Mouse (Mus musculus): ENCODE results near the gene Tmem97. TPM values are rescaled to one million over a fixed set of nuclear protein-coding genes. Genes with fewer than 3 reads are reported as not detected.

Tmem97 gene
- total and polyA plus RNA-seq, 3 experiments = 30.4 to 67.8 (median 65.1) TPM

GRCm38 (mm10) chr11:78499004-78499403 is 51.6 kb downstream of the Tmem97 start, which contains the start of gene Vtn:
Gene Vtn (plus strand): TSS chr11:78499091.
- Histone ChIP-seq H3K36me3 (replicated peaks) (peaks cover 7% of the 10 kb centered on the region), H3K4me3 (ENCODE audit: low read depth, low read length) (peak within 1 kb of the TSS; percentile 64; the same call in 1 of the 2 replicates), H3K4me1 (ENCODE audit: insufficient read depth, low read depth, low read length) (peaks cover 21% of the 10 kb centered on the region), H3K9me3 (replicated peaks) (no peaks in the 10 kb centered on the region), H3K27me3 (ENCODE audit: insufficient read depth, low read length) (peaks cover 50% of the 10 kb centered on the region)
- TF ChIP-seq POLR2AphosphoS5 (IDR thresholded peaks at IDR 0.05; ENCODE audit: insufficient replicate concordance, low read depth, low read length) = no peak
- TF ChIP-seq CTCF (IDR thresholded peaks at IDR 0.05; ENCODE audit: low read depth, low read length) = no peak
- TF ChIP-seq GATA1 (IDR thresholded peaks at IDR 0.05; ENCODE audit: borderline replicate concordance, low read length) = no peak
- TF ChIP-seq GATA2 (IDR thresholded peaks at IDR 0.05; ENCODE audit: borderline replicate concordance, low read depth, low read length) = no peak
- TF ChIP-seq TAL1 (conservative IDR thresholded peaks at IDR 0.05; ENCODE audit: low read depth, low read length) = no peak
- no peak for DNase-seq (ENCODE audit: low spot score)
- no peak for ATAC-seq (ENCODE audit: extremely low read depth, insufficient number of reproducible peaks, low FRiP score, poor library complexity, severe bottlenecking)

- Histone ChIP-seq H3K27me3 (ENCODE audit: insufficient read depth, low read length) (peaks cover 51% of the 10 kb centered on the region), H3K4me3 (ENCODE audit: low read depth, low read length) (peak within 1 kb of the TSS; percentile 64; the same call in 1 of the 2 replicates), H3K4me1 (ENCODE audit: insufficient read depth, low read depth, low read length) (peaks cover 21% of the 10 kb centered on the region), H3K9me3 (replicated peaks) (no peaks in the 10 kb centered on the region), H3K36me3 (replicated peaks) (no peaks in the 10 kb centered on the region)
- DNase-seq (ENCODE audit: low spot score) = peak; percentile 89
- ATAC-seq (ENCODE audit: extremely low read depth, insufficient number of reproducible peaks, low FRiP score, poor library complexity, severe bottlenecking) = peak; percentile 81
- TF ChIP-seq POLR2AphosphoS5 (IDR thresholded peaks at IDR 0.05; ENCODE audit: insufficient replicate concordance, low read depth, low read length) (no peak), TAL1 (conservative IDR thresholded peaks at IDR 0.05; ENCODE audit: low read depth, low read length) (no peak), GATA1 (IDR thresholded peaks at IDR 0.05; ENCODE audit: borderline replicate concordance, low read length) (no peak), CTCF (IDR thresholded peaks at IDR 0.05; ENCODE audit: low read depth, low read length) (no peak), GATA2 (IDR thresholded peaks at IDR 0.05; ENCODE audit: borderline replicate concordance, low read depth, low read length) (no peak)
Observed at GRCm38 (mm10) chr11:78497544-78498522, 52.7 kb downstream of the Tmem97 start, which contains the start of gene Sarm1. Gene Sarm1 (minus strand): TSS chr11:78497754.

- no peaks in the 10 kb centered on the region for H3K9me3 ChIP-seq (replicated peaks)
- H3K36me3 ChIP-seq (replicated peaks) = no peaks in the 10 kb centered on the region
- H3K4me1 ChIP-seq (ENCODE audit: insufficient read depth, low read depth, low read length) = peaks cover 21% of the 10 kb centered on the region
- H3K4me3 ChIP-seq (ENCODE audit: low read depth, low read length) = peak overlapping the region; percentile 64; the same call in 1 of the 2 replicates
- peaks cover 51% of the 10 kb centered on the region for H3K27me3 ChIP-seq (ENCODE audit: insufficient read depth, low read length)
- DNase-seq (ENCODE audit: low spot score) (no peak), ATAC-seq (ENCODE audit: extremely low read depth, insufficient number of reproducible peaks, low FRiP score, poor library complexity, severe bottlenecking) (no peak)
- TF ChIP-seq TAL1 (conservative IDR thresholded peaks at IDR 0.05; ENCODE audit: low read depth, low read length) (no peak), CTCF (IDR thresholded peaks at IDR 0.05; ENCODE audit: low read depth, low read length) (no peak), POLR2AphosphoS5 (IDR thresholded peaks at IDR 0.05; ENCODE audit: insufficient replicate concordance, low read depth, low read length) (no peak), GATA1 (IDR thresholded peaks at IDR 0.05; ENCODE audit: borderline replicate concordance, low read length) (no peak), GATA2 (IDR thresholded peaks at IDR 0.05; ENCODE audit: borderline replicate concordance, low read depth, low read length) (no peak)
Observed at GRCm38 (mm10) chr11:78497071-78497541, 53.5 kb downstream of the Tmem97 start.

- Histone ChIP-seq H3K36me3 (replicated peaks) (no peaks in the 10 kb centered on the region), H3K4me1 (ENCODE audit: insufficient read depth, low read depth, low read length) (peaks cover 21% of the 10 kb centered on the region), H3K27me3 (ENCODE audit: insufficient read depth, low read length) (peaks cover 49% of the 10 kb centered on the region), H3K9me3 (replicated peaks) (no peaks in the 10 kb centered on the region), H3K4me3 (ENCODE audit: low read depth, low read length) (no peak overlapping the region)
- ATAC-seq (ENCODE audit: extremely low read depth, insufficient number of reproducible peaks, low FRiP score, poor library complexity, severe bottlenecking) (no peak), DNase-seq (ENCODE audit: low spot score) (peak; percentile 52)
- TF ChIP-seq GATA2 (IDR thresholded peaks at IDR 0.05; ENCODE audit: borderline replicate concordance, low read depth, low read length) = no peak
Observed at GRCm38 (mm10) chr11:78495904-78496303, 54.7 kb downstream of the Tmem97 start.

Other genes starting within 250 kb of the Tmem97 start
- 70.7 and 71.3 TPM in 2 replicates for gene Spag5, start 249.2 kb downstream of the Tmem97 start, total RNA-seq (2014; fragmentation: Nextera tagmentation)
- 60.8 and 66.5 TPM in 2 replicates for gene Spag5, start 249.2 kb downstream of the Tmem97 start, total RNA-seq (2017)
- 55.3 and 77.5 TPM in 2 replicates for gene Spag5, start 249.2 kb downstream of the Tmem97 start, polyA plus RNA-seq (2012)
- 0.83 and 4.3 TPM in 2 replicates for gene Aldoc, start 227.8 kb downstream of the Tmem97 start, total RNA-seq (2014; fragmentation: Nextera tagmentation)
- 10.2 and 12.9 TPM in 2 replicates for gene Aldoc, start 227.8 kb downstream of the Tmem97 start, total RNA-seq (2017)
- 7.2 and 10.6 TPM in 2 replicates for gene Aldoc, start 227.8 kb downstream of the Tmem97 start, polyA plus RNA-seq (2012)
- gene Pigs, start 222.4 kb downstream of the Tmem97 start, total RNA-seq (2014; fragmentation: Nextera tagmentation) = 30.5 and 36.8 TPM in 2 replicates
- 13.9 and 14.1 TPM in 2 replicates for gene Pigs, start 222.4 kb downstream of the Tmem97 start, total RNA-seq (2017)
- gene Pigs, start 222.4 kb downstream of the Tmem97 start, polyA plus RNA-seq (2012) = 60.4 and 74.5 TPM in 2 replicates
- 4.3 and 6.7 TPM in 2 replicates for gene Unc119, start 207.3 kb downstream of the Tmem97 start, total RNA-seq (2014; fragmentation: Nextera tagmentation)
- 10.3 and 11.8 TPM in 2 replicates for gene Unc119, start 207.3 kb downstream of the Tmem97 start, total RNA-seq (2017)
- gene Unc119, start 207.3 kb downstream of the Tmem97 start, polyA plus RNA-seq (2012) = 8.2 and 8.8 TPM in 2 replicates
- gene Foxn1, start 164.2 kb downstream of the Tmem97 start, total RNA-seq (2014; fragmentation: Nextera tagmentation) = not detected in 2 replicates
- gene Foxn1, start 164.2 kb downstream of the Tmem97 start, total RNA-seq (2017) = 0.05 TPM in 1 of 2 replicates, not detected in the other
- gene Foxn1, start 164.2 kb downstream of the Tmem97 start, polyA plus RNA-seq (2012) = not detected in 2 replicates
- not detected in 2 replicates for gene Slc13a2, start 128.6 kb downstream of the Tmem97 start, total RNA-seq (2014; fragmentation: Nextera tagmentation)
- not detected in 2 replicates for gene Slc13a2, start 128.6 kb downstream of the Tmem97 start, total RNA-seq (2017)
- not detected in 2 replicates for gene Slc13a2, start 128.6 kb downstream of the Tmem97 start, polyA plus RNA-seq (2012)
- gene Slc46a1, start 85.1 kb downstream of the Tmem97 start, total RNA-seq (2014; fragmentation: Nextera tagmentation) = not detected in 2 replicates
- 0.11 and 0.12 TPM in 2 replicates for gene Slc46a1, start 85.1 kb downstream of the Tmem97 start, total RNA-seq (2017)
- gene Slc46a1, start 85.1 kb downstream of the Tmem97 start, polyA plus RNA-seq (2012) = not detected in 2 replicates
- not detected in 2 replicates for gene Sarm1, start 53.0 kb downstream of the Tmem97 start, total RNA-seq (2014; fragmentation: Nextera tagmentation)
- 0.06 and 0.22 TPM in 2 replicates for gene Sarm1, start 53.0 kb downstream of the Tmem97 start, total RNA-seq (2017)
- gene Sarm1, start 53.0 kb downstream of the Tmem97 start, polyA plus RNA-seq (2012) = not detected in 2 replicates
- gene Vtn, start 51.7 kb downstream of the Tmem97 start, total RNA-seq (2014; fragmentation: Nextera tagmentation) = not detected in 2 replicates
- not detected in 2 replicates for gene Vtn, start 51.7 kb downstream of the Tmem97 start, total RNA-seq (2017)
- not detected in 2 replicates for gene Vtn, start 51.7 kb downstream of the Tmem97 start, polyA plus RNA-seq (2012)
- not detected in 2 replicates for gene Sebox, start 47.3 kb downstream of the Tmem97 start, total RNA-seq (2014; fragmentation: Nextera tagmentation)
- 0.23 TPM in 1 of 2 replicates, not detected in the other for gene Sebox, start 47.3 kb downstream of the Tmem97 start, total RNA-seq (2017)
- not detected in 2 replicates for gene Sebox, start 47.3 kb downstream of the Tmem97 start, polyA plus RNA-seq (2012)
- gene Tmem199, start 38.6 kb downstream of the Tmem97 start, total RNA-seq (2014; fragmentation: Nextera tagmentation) = 19.7 and 25.8 TPM in 2 replicates
- gene Tmem199, start 38.6 kb downstream of the Tmem97 start, total RNA-seq (2017) = 51.6 and 60.5 TPM in 2 replicates
- gene Tmem199, start 38.6 kb downstream of the Tmem97 start, polyA plus RNA-seq (2012) = 15.8 and 17.4 TPM in 2 replicates
- gene Poldip2, start 38.6 kb downstream of the Tmem97 start, total RNA-seq (2014; fragmentation: Nextera tagmentation) = 72.5 and 92.3 TPM in 2 replicates
- 62.0 and 72.9 TPM in 2 replicates for gene Poldip2, start 38.6 kb downstream of the Tmem97 start, total RNA-seq (2017)
- gene Poldip2, start 38.6 kb downstream of the Tmem97 start, polyA plus RNA-seq (2012) = 66.1 and 73.0 TPM in 2 replicates
- gene Tnfaip1, start 14.4 kb downstream of the Tmem97 start, total RNA-seq (2014; fragmentation: Nextera tagmentation) = 11.7 and 12.9 TPM in 2 replicates
- 3.7 and 3.8 TPM in 2 replicates for gene Tnfaip1, start 14.4 kb downstream of the Tmem97 start, total RNA-seq (2017)
- gene Tnfaip1, start 14.4 kb downstream of the Tmem97 start, polyA plus RNA-seq (2012) = 5.1 and 6.0 TPM in 2 replicates
- gene Ift20, start 14.4 kb downstream of the Tmem97 start, total RNA-seq (2014; fragmentation: Nextera tagmentation) = 139 and 142 TPM in 2 replicates
- gene Ift20, start 14.4 kb downstream of the Tmem97 start, total RNA-seq (2017) = 112 and 118 TPM in 2 replicates
- 35.4 and 46.3 TPM in 2 replicates for gene Ift20, start 14.4 kb downstream of the Tmem97 start, polyA plus RNA-seq (2012)
- 28.4 and 29.4 TPM in 2 replicates for gene Nlk, start 146.6 kb upstream of the Tmem97 start, total RNA-seq (2014; fragmentation: Nextera tagmentation)
- 29.6 and 32.9 TPM in 2 replicates for gene Nlk, start 146.6 kb upstream of the Tmem97 start, total RNA-seq (2017)
- 7.2 and 8.2 TPM in 2 replicates for gene Nlk, start 146.6 kb upstream of the Tmem97 start, polyA plus RNA-seq (2012)
- 26.0 and 29.9 TPM in 2 replicates for gene Ccnq, start 201.0 kb upstream of the Tmem97 start, total RNA-seq (2014; fragmentation: Nextera tagmentation)
- gene Ccnq, start 201.0 kb upstream of the Tmem97 start, total RNA-seq (2017) = 36.1 and 41.1 TPM in 2 replicates
- 50.8 and 51.4 TPM in 2 replicates for gene Ccnq, start 201.0 kb upstream of the Tmem97 start, polyA plus RNA-seq (2012)

All from G1E (cell line).